Mouse (Mus musculus) ES-E14 (cell line): ENCODE results near the gene Zfp846.

Source experiments
- HCFC1 ChIP-seq: IDR thresholded peaks from 2 replicates; pipeline ENCODE4 v1.6.1; 2012; ENCODE audit warnings: low read length, inconsistent platforms, borderline replicate concordance; ENCODE audit not compliant: insufficient read depth
- MAFK ChIP-seq: IDR thresholded peaks from 2 replicates; pipeline ENCODE4 v1.6.1; 2014; ENCODE audit warnings: mild to moderate bottlenecking, low read depth, low read length, inconsistent platforms; ENCODE audit not compliant: insufficient read depth
- ZC3H11A ChIP-seq: IDR thresholded peaks from 2 replicates; pipeline ENCODE4 v1.6.1; 2012; ENCODE audit warnings: low read depth, mild to moderate bottlenecking, inconsistent platforms, low read length, borderline replicate concordance

- TF ChIP-seq ZC3H11A (no peak), MAFK (no peak), HCFC1 (peak; percentile 57; the same call in 1 of the 2 replicates)
Measured at GRCm38 (mm10) chr9:20644360-20645081, 63.4 kb downstream of the Zfp846 start, which contains the start of gene Fbxl12.
